Mouse (Mus musculus): Measurements from ENCODE around the gene Gm8104. TPM values are rescaled to one million over a fixed set of nuclear protein-coding genes. Genes with fewer than 3 reads are reported as not detected.
"Not testable (repeated sequence)": the region's sequence is repeated elsewhere in the genome, so short reads cannot be mapped to it uniquely, and the experiment has no call there.

Gm8104 gene
- not detected in 2 replicates for total RNA-seq (2014; rRNA removed)
- polyA plus RNA-seq (2012; rRNA removed), result not detected in 2 replicates

GRCm38 (mm10) chr14:43100301-43100700 is at the start of gene Gm8104:
Gm8104 (plus strand) TSS chr14:43100601.
- not testable (repeated sequence) for H3K27ac ChIP-seq (replicated peaks; ENCODE audit: insufficient read depth, low read depth, low read length); H3K4me3 ChIP-seq (ENCODE audit: insufficient read depth, low read depth, low read length); H3K79me2 ChIP-seq (ENCODE audit: control insufficient read depth, insufficient read depth, low read length); H3K9ac ChIP-seq (ENCODE audit: low read depth, low read length); DNase-seq (ENCODE audit: extremely low read depth, low read depth, low spot score); H3K4me1 ChIP-seq (ENCODE audit: control insufficient read depth, insufficient read depth, low read length); H3K27me3 ChIP-seq (ENCODE audit: control insufficient read depth, insufficient read depth, low read length); H3K36me3 ChIP-seq (ENCODE audit: control insufficient read depth, insufficient read depth, low read length)
- WGBS, result 64% methylated on average over 3 of the region's 3 CpGs

DNA sequence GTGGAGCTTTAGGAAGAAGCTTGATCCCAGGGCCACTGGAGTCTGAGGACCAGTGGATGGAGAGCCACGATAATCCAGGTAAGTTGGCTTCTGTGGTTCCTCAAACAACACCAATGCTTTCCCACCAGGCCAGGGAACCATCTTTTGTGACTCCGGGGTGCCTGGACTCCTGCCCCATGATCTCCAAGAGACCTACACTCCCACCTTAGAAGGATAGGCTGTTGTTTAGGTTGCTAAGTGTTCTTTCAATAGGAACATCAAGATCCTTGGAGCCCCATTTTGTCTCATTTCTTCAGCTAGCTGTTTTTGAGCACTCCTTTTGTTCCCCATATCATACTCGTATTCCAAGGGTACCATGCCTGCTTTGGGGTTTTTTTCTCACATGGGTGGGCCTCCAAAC is 42.3 kb upstream of the Gm8104 start:
- 73% methylated on average over 3 of the region's 3 CpGs for WGBS
- H3K9ac ChIP-seq (ENCODE audit: low read depth, low read length); H3K27me3 ChIP-seq (ENCODE audit: control insufficient read depth, insufficient read depth, low read length); H3K36me3 ChIP-seq (ENCODE audit: control insufficient read depth, insufficient read depth, low read length); H3K79me2 ChIP-seq (ENCODE audit: control insufficient read depth, insufficient read depth, low read length); H3K27ac ChIP-seq (replicated peaks; ENCODE audit: insufficient read depth, low read depth, low read length); H3K4me3 ChIP-seq (ENCODE audit: insufficient read depth, low read depth, low read length); H3K4me1 ChIP-seq (ENCODE audit: control insufficient read depth, insufficient read depth, low read length); DNase-seq (ENCODE audit: extremely low read depth, low read depth, low spot score): not testable (repeated sequence)

- not testable (repeated sequence) for H3K4me3 ChIP-seq (ENCODE audit: insufficient read depth, low read depth, low read length); H3K36me3 ChIP-seq (ENCODE audit: control insufficient read depth, insufficient read depth, low read length); H3K9ac ChIP-seq (ENCODE audit: low read depth, low read length); H3K4me1 ChIP-seq (ENCODE audit: control insufficient read depth, insufficient read depth, low read length); H3K27me3 ChIP-seq (ENCODE audit: control insufficient read depth, insufficient read depth, low read length); H3K79me2 ChIP-seq (ENCODE audit: control insufficient read depth, insufficient read depth, low read length); DNase-seq (ENCODE audit: extremely low read depth, low read depth, low spot score); H3K27ac ChIP-seq (replicated peaks; ENCODE audit: insufficient read depth, low read depth, low read length)
- WGBS, result 58% methylated on average over 4 of the region's 4 CpGs
Measured at GRCm38 (mm10) chr14:43060179-43060578, 40.2 kb upstream of the Gm8104 start.

- not testable (repeated sequence) for H3K4me1 ChIP-seq (ENCODE audit: control insufficient read depth, insufficient read depth, low read length); H3K27ac ChIP-seq (replicated peaks; ENCODE audit: insufficient read depth, low read depth, low read length); H3K36me3 ChIP-seq (ENCODE audit: control insufficient read depth, insufficient read depth, low read length); DNase-seq (ENCODE audit: extremely low read depth, low read depth, low spot score); H3K79me2 ChIP-seq (ENCODE audit: control insufficient read depth, insufficient read depth, low read length); H3K27me3 ChIP-seq (ENCODE audit: control insufficient read depth, insufficient read depth, low read length); H3K9ac ChIP-seq (ENCODE audit: low read depth, low read length); H3K4me3 ChIP-seq (ENCODE audit: insufficient read depth, low read depth, low read length)
- WGBS, result 91% methylated on average over 2 of the region's 2 CpGs
Measured at GRCm38 (mm10) chr14:43076543-43076942, 23.9 kb upstream of the Gm8104 start, which contains the start of gene Gm8094. Gm8094 (minus strand) TSS chr14:43076643.

- not testable (repeated sequence) for H3K27ac ChIP-seq (replicated peaks; ENCODE audit: insufficient read depth, low read depth, low read length)
Measured at GRCm38 (mm10) chr14:43084936-43085730, 15.3 kb upstream of the Gm8104 start.

GRCm38 (mm10) chr14:43089103-43089919 is 11.1 kb upstream of the Gm8104 start:
- DNase-seq (ENCODE audit: extremely low read depth, low read depth, low spot score); H3K4me1 ChIP-seq (ENCODE audit: control insufficient read depth, insufficient read depth, low read length); H3K4me3 ChIP-seq (ENCODE audit: insufficient read depth, low read depth, low read length); H3K27ac ChIP-seq (replicated peaks; ENCODE audit: insufficient read depth, low read depth, low read length); H3K9ac ChIP-seq (ENCODE audit: low read depth, low read length); H3K36me3 ChIP-seq (ENCODE audit: control insufficient read depth, insufficient read depth, low read length); H3K27me3 ChIP-seq (ENCODE audit: control insufficient read depth, insufficient read depth, low read length); H3K79me2 ChIP-seq (ENCODE audit: control insufficient read depth, insufficient read depth, low read length): not testable (repeated sequence)
- 35% methylated on average over 1 of the region's 14 CpGs for WGBS

More at GRCm38 (mm10) chr14:43084936-43085730, 15.3 kb upstream of the Gm8104 start:
- not testable (repeated sequence) for H3K36me3 ChIP-seq (ENCODE audit: control insufficient read depth, insufficient read depth, low read length); H3K79me2 ChIP-seq (ENCODE audit: control insufficient read depth, insufficient read depth, low read length); H3K4me3 ChIP-seq (ENCODE audit: insufficient read depth, low read depth, low read length); H3K9ac ChIP-seq (ENCODE audit: low read depth, low read length); DNase-seq (ENCODE audit: extremely low read depth, low read depth, low spot score); H3K4me1 ChIP-seq (ENCODE audit: control insufficient read depth, insufficient read depth, low read length); H3K27me3 ChIP-seq (ENCODE audit: control insufficient read depth, insufficient read depth, low read length)
- WGBS, result 73% methylated on average over 1 of the region's 1 CpGs

DNA sequence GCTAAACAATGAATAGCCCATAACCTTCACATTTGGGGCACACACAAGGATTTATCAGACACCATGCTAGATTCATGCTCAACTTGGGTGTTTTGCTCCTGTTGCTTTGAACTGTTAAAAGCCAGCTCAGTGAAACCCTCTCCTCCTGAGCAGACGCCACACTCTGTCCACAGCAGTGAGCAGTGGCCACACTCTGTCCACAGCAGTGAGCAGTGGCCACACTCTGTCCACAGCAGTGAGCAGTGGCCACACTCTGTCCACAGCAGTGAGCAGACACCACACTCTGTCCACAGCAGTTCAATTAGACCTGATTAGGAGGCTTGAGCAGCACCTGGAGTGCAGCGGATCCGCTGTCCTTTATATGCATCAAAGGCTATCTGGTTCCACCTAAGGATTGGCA is 19.3 kb downstream of the Gm8104 start:
- not testable (repeated sequence) for H3K79me2 ChIP-seq (ENCODE audit: control insufficient read depth, insufficient read depth, low read length); H3K4me1 ChIP-seq (ENCODE audit: control insufficient read depth, insufficient read depth, low read length); H3K27ac ChIP-seq (replicated peaks; ENCODE audit: insufficient read depth, low read depth, low read length); H3K9ac ChIP-seq (ENCODE audit: low read depth, low read length); DNase-seq (ENCODE audit: extremely low read depth, low read depth, low spot score); H3K36me3 ChIP-seq (ENCODE audit: control insufficient read depth, insufficient read depth, low read length); H3K27me3 ChIP-seq (ENCODE audit: control insufficient read depth, insufficient read depth, low read length); H3K4me3 ChIP-seq (ENCODE audit: insufficient read depth, low read depth, low read length)
- 79% methylated on average over 3 of the region's 3 CpGs for WGBS

- not testable (repeated sequence) for H3K79me2 ChIP-seq (ENCODE audit: control insufficient read depth, insufficient read depth, low read length); H3K4me3 ChIP-seq (ENCODE audit: insufficient read depth, low read depth, low read length); H3K27ac ChIP-seq (replicated peaks; ENCODE audit: insufficient read depth, low read depth, low read length); H3K4me1 ChIP-seq (ENCODE audit: control insufficient read depth, insufficient read depth, low read length); DNase-seq (ENCODE audit: extremely low read depth, low read depth, low spot score); H3K36me3 ChIP-seq (ENCODE audit: control insufficient read depth, insufficient read depth, low read length); H3K9ac ChIP-seq (ENCODE audit: low read depth, low read length); H3K27me3 ChIP-seq (ENCODE audit: control insufficient read depth, insufficient read depth, low read length)
Measured at GRCm38 (mm10) chr14:43126286-43126685, 25.9 kb downstream of the Gm8104 start.

Data from liver, adult 2 months (tissue).